Mouse (Mus musculus) olfactory bulb, adult 2 months (tissue): ENCODE results near the gene Dld.

ENCODE experiments used
- CTCF ChIP-seq: fragments of 200-500 bp; IDR thresholded peaks from 2 replicates; pipeline ENCODE4 v1.5.1; 2012; ENCODE audit warnings: low read depth, mild to moderate bottlenecking, low read length, moderate library complexity; ENCODE audit not compliant: insufficient read depth
- POLR2A ChIP-seq: fragments of 200-500 bp; IDR thresholded peaks from 2 replicates; pipeline ENCODE4 v1.6.1; 2012; ENCODE audit warnings: mild to moderate bottlenecking, low read depth, low read length, moderate library complexity; ENCODE audit not compliant: insufficient read depth

GRCm38 (mm10) chr12:31320817-31321216, 30.4 kb downstream of the Dld start:
- TF ChIP-seq POLR2A (no peak), CTCF (no peak)
